In the genomic region with DNA sequence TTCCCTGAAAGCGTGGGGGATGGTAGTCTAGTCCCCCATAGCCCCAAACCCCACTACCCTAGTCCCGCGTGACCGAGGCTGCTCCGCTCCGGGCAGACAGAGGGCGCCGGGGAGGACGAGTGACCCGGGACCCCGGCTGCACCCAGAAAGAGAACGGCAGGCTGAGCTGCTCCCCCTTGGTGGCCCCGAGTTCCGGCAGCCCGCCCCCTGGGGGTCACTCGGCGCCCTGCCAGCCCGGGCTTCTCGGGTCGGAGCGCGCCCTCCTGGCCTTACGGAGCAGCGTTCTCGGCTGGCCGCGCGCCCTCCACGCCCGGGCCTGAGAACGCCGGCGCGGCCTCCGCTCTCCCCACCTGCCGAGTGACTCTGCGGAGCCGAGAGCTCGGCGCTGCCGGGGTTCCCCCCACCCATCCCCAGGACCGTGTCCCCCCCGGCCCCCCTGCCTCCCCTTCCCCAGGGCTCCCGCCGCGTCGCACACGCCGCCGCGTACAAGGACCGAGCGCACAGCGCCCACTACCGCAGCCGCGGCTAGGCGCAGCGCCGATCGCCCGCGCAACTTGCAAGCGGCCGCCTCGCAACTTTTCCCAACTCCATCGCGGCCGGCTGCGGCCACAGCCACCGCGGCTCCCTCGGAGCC, we compare ENCODE assay signal across 8 mouse cellular contexts. TPM values are rescaled to one million over a fixed set of nuclear protein-coding genes. Genes with fewer than 3 reads are reported as not detected.
DNase-seq lines count a peak whose midpoint lies in the region; ATAC-seq and TF ChIP-seq lines count a peak whose summit lies in the region.

No protein-coding gene starts in this region.

- H3K79me2 ChIP-seq in liver, adult 2 months (ENCODE audit: control insufficient read depth, insufficient read depth, low read length): no peaks in the 10 kb centered on the region

- TF ChIP-seq CTCF in brain, embryonic 14.5 days (IDR thresholded peaks at IDR 0.05; ENCODE audit: borderline replicate concordance, extremely low read depth, insufficient read depth, insufficient read length): peak; percentile 57; the same call in 1 of the 2 replicates
- TF ChIP-seq CTCF in liver, adult 2 months (IDR thresholded peaks at IDR 0.05; ENCODE audit: low read depth, low read length): peak; percentile 69
- TF ChIP-seq CTCF in midbrain, postnatal 0 days (IDR thresholded peaks at IDR 0.05): peak; percentile 52

- TF ChIP-seq POLR2A in brain, embryonic 14.5 days (IDR thresholded peaks at IDR 0.05; ENCODE audit: borderline replicate concordance, extremely low read depth, insufficient read depth, insufficient read length, poor library complexity, severe bottlenecking): 0 out of 2 replicates have a peak, but pooled peaks have one; percentile 26
- TF ChIP-seq POLR2A in liver, adult 2 months (IDR thresholded peaks at IDR 0.05; ENCODE audit: extremely low read depth, insufficient read depth, low read length): no peak

- ATAC-seq in erythroblast, adult 5-6 weeks (replicated peaks; ENCODE audit: low FRiP score, poor library complexity, severe bottlenecking): no peak
- ATAC-seq in hindbrain, embryonic 15.5 days (ENCODE audit: low FRiP score, low read depth): peak; percentile 76
- peak; percentile 77 for ATAC-seq in midbrain, postnatal 0 days (ENCODE audit: low FRiP score)

- 1% methylated on average over 54 of the region's 73 CpGs for WGBS in hindbrain, embryonic 15.5 days
- 1% methylated on average over 66 of the region's 73 CpGs for WGBS in liver, adult 2 months
- under 1% methylated on average over 37 of the region's 73 CpGs for WGBS in midbrain, postnatal 0 days

- peak overlapping the region; percentile 45 for H3K9ac ChIP-seq in hindbrain, embryonic 15.5 days
- H3K9ac ChIP-seq in liver, adult 2 months (ENCODE audit: low read depth, low read length): peak overlapping the region; percentile 21; the same call in 1 of the 2 replicates
- H3K9ac ChIP-seq in midbrain, postnatal 0 days (replicated peaks; ENCODE audit: low read length, poor library complexity, severe bottlenecking): no peak overlapping the region; the same call in 1 of the 2 replicates

- no peaks in the 10 kb centered on the region for H3K9me3 ChIP-seq in erythroblast, embryonic 14.5 days (ENCODE audit: control insufficient read depth, low read length)
- no peaks in the 10 kb centered on the region for H3K9me3 ChIP-seq in hindbrain, embryonic 15.5 days
- H3K9me3 ChIP-seq in midbrain, postnatal 0 days (ENCODE audit: low read length): no peaks in the 10 kb centered on the region

- H3K4me1 ChIP-seq in erythroblast, embryonic 14.5 days (ENCODE audit: control insufficient read depth): no peaks in the 10 kb centered on the region
- peaks cover 29% of the 10 kb centered on the region for H3K4me1 ChIP-seq in hindbrain, embryonic 15.5 days (replicated peaks)
- H3K4me1 ChIP-seq in liver, adult 2 months (ENCODE audit: control insufficient read depth, insufficient read depth, low read length): no peaks in the 10 kb centered on the region
- 0 out of 2 replicates have a peak, but pooled peaks cover 8% of the 10 kb centered on the region for H3K4me1 ChIP-seq in midbrain, postnatal 0 days (ENCODE audit: insufficient read depth, low read length)

- peak overlapping the region; percentile 56 for H3K27ac ChIP-seq in hindbrain, embryonic 15.5 days (replicated peaks)
- H3K27ac ChIP-seq in liver, adult 2 months (replicated peaks; ENCODE audit: insufficient read depth, low read depth, low read length): no peak overlapping the region
- H3K27ac ChIP-seq in midbrain, postnatal 0 days (ENCODE audit: low read depth, low read length): peak overlapping the region; percentile 32; the same call in 1 of the 2 replicates

- H3K36me3 ChIP-seq in erythroblast, embryonic 14.5 days (ENCODE audit: control insufficient read depth): no peaks in the 10 kb centered on the region
- no peaks in the 10 kb centered on the region for H3K36me3 ChIP-seq in hindbrain, embryonic 15.5 days
- H3K36me3 ChIP-seq in liver, adult 2 months (ENCODE audit: control insufficient read depth, insufficient read depth, low read length): no peaks in the 10 kb centered on the region
- no peaks in the 10 kb centered on the region for H3K36me3 ChIP-seq in midbrain, postnatal 0 days (ENCODE audit: insufficient read depth, low read length)

- peak overlapping the region; percentile 20 for H3K4me3 ChIP-seq in erythroblast, embryonic 14.5 days (replicated peaks)
- peak overlapping the region; percentile 50 for H3K4me3 ChIP-seq in hindbrain, embryonic 15.5 days
- H3K4me3 ChIP-seq in liver, adult 2 months (ENCODE audit: insufficient read depth, low read depth, low read length): peak overlapping the region; percentile 46; the same call in 1 of the 2 replicates
- peak overlapping the region; percentile 44 for H3K4me3 ChIP-seq in midbrain, postnatal 0 days (ENCODE audit: low read depth, low read length)

- peak; percentile 88 for DNase-seq in brain, embryonic 14.5 days (ENCODE audit: low read depth)
- peak; percentile 37 to 53 for DNase-seq in gastrocnemius, adult 8-10 months (ENCODE audit: low spot score in 2 of 2)
- no peak for DNase-seq in liver, adult 2 months (ENCODE audit: extremely low read depth, low read depth, low spot score)
- peak; percentile 61 for DNase-seq in midbrain, postnatal 0 days (ENCODE audit: low spot score)
- DNase-seq in thymus, postnatal 36 days: peak; percentile 67 to 71

- H3K27me3 ChIP-seq in erythroblast, embryonic 14.5 days (ENCODE audit: control insufficient read depth): peaks cover 92% of the 10 kb centered on the region
- peaks cover 69% of the 10 kb centered on the region for H3K27me3 ChIP-seq in hindbrain, embryonic 15.5 days
- H3K27me3 ChIP-seq in liver, adult 2 months (ENCODE audit: control insufficient read depth, insufficient read depth, low read length): peaks cover 36% of the 10 kb centered on the region
- peaks cover 59% of the 10 kb centered on the region for H3K27me3 ChIP-seq in midbrain, postnatal 0 days (ENCODE audit: insufficient read depth, low read length)

- H3K4me2 ChIP-seq in hindbrain, embryonic 15.5 days: peak overlapping the region; percentile 83
- peak overlapping the region; percentile 82 for H3K4me2 ChIP-seq in midbrain, postnatal 0 days (ENCODE audit: low read depth, low read length, poor library complexity, severe bottlenecking)

RNA-seq across cellular contexts. Expression of a gene that starts 39.4 kb away (rescaled TPM):
- polyA plus RNA-seq in erythroblast, embryonic 14.5 days (2012): 0.02 TPM in 1 of 2 replicates, not detected in the other
- total RNA-seq in erythroblast, adult 5-6 weeks (2015; ENCODE audit: low replicate concordance): 0.58 and 1.0 TPM in 2 replicates
- 0.84 TPM in 1 of 2 replicates, not detected in the other for total RNA-seq in erythroblast, adult 5-6 weeks (2017; ENCODE audit: low replicate concordance)
- 3.7 and 7.3 TPM in 2 replicates for polyA plus RNA-seq in brain, embryonic 14.5 days (2012; rRNA removed)
- 1 to 10 TPM; 4.8 to 9.5 (median 6.8) TPM for total RNA-seq in gastrocnemius, adult 8-10 months (2022)
- 6.9 and 9.5 TPM in 2 replicates for polyA plus RNA-seq in hindbrain, embryonic 15.5 days (2015; fragmentation: Nextera tagmentation; extraction: Ambion mirVana)
- 1.4 and 3.0 TPM in 2 replicates for total RNA-seq in liver, adult 2 months (2014; rRNA removed)
- polyA plus RNA-seq in liver, adult 2 months (2012; rRNA removed): 0.26 and 0.39 TPM in 2 replicates
- 4.7 and 5.1 TPM in 2 replicates for total RNA-seq in midbrain, postnatal 0 days (2014; rRNA removed)
- polyA plus RNA-seq in midbrain, postnatal 0 days (2015; fragmentation: Nextera tagmentation; extraction: Ambion mirVana): 2.0 and 2.6 TPM in 2 replicates
